ENCODE assay signal across 30 mouse cellular contexts in the genomic region with DNA sequence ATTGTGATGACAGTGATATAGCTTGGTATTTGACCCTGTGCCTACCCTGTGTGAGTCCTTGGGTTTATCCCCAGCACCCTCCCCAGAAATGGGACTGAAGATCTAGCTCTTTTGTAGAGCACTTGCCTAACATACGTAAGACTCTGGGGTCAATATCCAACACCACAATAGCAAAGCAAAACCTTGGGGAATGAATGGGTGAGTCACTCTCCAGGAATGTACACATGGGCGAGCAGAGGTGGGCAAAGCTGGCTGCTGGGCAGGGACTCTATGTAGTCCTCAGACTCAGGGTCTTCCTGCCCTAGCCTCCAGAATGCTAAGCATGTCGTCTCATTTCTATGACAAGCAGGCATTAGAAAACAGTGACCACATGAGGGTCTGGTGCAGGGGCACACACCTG. TPM values are rescaled to one million over a fixed set of nuclear protein-coding genes. Genes with fewer than 3 reads are reported as not detected.
"Had no signal": no experiment of that assay in that cellular context is flagged by ENCODE, and none has a peak within 500 bp of the region (broad histone marks: within the 10 kb centered on the region; RNA-seq: fewer than 3 reads in every experiment).

No protein-coding gene starts in this region.

- H3K27me3 ChIP-seq: hindbrain, embryonic 12.5 days; intestine, embryonic 15.5 days; limb, embryonic 13.5 days; limb, embryonic 15.5 days; liver, embryonic 13.5 days had no signal

- H3K27ac ChIP-seq: heart, adult 2 months; heart, embryonic 13.5 days; heart, embryonic 15.5 days; hindbrain, embryonic 10.5 days; hindbrain, embryonic 12.5 days; intestine, embryonic 15.5 days; limb, embryonic 13.5 days; limb, embryonic 15.5 days; liver, embryonic 13.5 days; liver, embryonic 15.5 days had no signal

- H3K4me3 ChIP-seq: heart, adult 2 months; heart, embryonic 13.5 days; heart, embryonic 15.5 days; hindbrain, embryonic 10.5 days; hindbrain, embryonic 12.5 days; intestine, embryonic 15.5 days; layer of hippocampus, adult 2 months; limb, embryonic 13.5 days; limb, embryonic 15.5 days; liver, embryonic 13.5 days; liver, embryonic 15.5 days had no signal

- H3K36me3 ChIP-seq: heart, embryonic 13.5 days; heart, embryonic 15.5 days; hindbrain, embryonic 10.5 days; hindbrain, embryonic 12.5 days; intestine, embryonic 15.5 days; limb, embryonic 13.5 days; limb, embryonic 15.5 days; liver, embryonic 13.5 days; liver, embryonic 15.5 days had no signal

- H3K9ac ChIP-seq: heart, embryonic 13.5 days; heart, embryonic 15.5 days; hindbrain, embryonic 12.5 days; hindbrain, embryonic 14.5 days; intestine, embryonic 15.5 days; limb, embryonic 13.5 days; limb, embryonic 15.5 days; liver, embryonic 13.5 days; liver, embryonic 15.5 days had no signal

- DNase-seq: gastrocnemius, postnatal 14 days; gastrocnemius, postnatal 36 days; heart, adult 11 months; heart, adult 2 months; heart, postnatal 14 days; heart, postnatal 36 days; kidney, adult 18-20 months; kidney, adult 8-10 months; kidney, postnatal 10 days; kidney, postnatal 25 days; kidney, postnatal 4 days; layer of hippocampus, postnatal 36 days; left cerebral cortex, postnatal 4 days; liver, embryonic 13.5 days had no signal

- ATAC-seq: hindbrain, embryonic 16.5 days; inflammation-experienced regulatory T-cells, adult 6 months; intestine, embryonic 15.5 days; intestine, postnatal 0 days had no signal

- H3K9me3 ChIP-seq: heart, embryonic 13.5 days; heart, embryonic 15.5 days; hindbrain, embryonic 10.5 days; hindbrain, embryonic 12.5 days; intestine, embryonic 15.5 days; limb, embryonic 13.5 days; limb, embryonic 15.5 days; liver, embryonic 13.5 days; liver, embryonic 15.5 days had no signal

- H3K4me2 ChIP-seq: heart, embryonic 11.5 days; heart, embryonic 13.5 days; heart, embryonic 15.5 days; hindbrain, embryonic 12.5 days; hindbrain, embryonic 14.5 days; intestine, embryonic 15.5 days; limb, embryonic 13.5 days; limb, embryonic 15.5 days; liver, embryonic 11.5 days; liver, embryonic 13.5 days; liver, embryonic 15.5 days had no signal

RNA-seq across cellular contexts. Expression of a gene that starts 20.6 kb away (rescaled TPM):
- polyA plus RNA-seq: inflammation-experienced regulatory T-cells, adult 6 months had no signal

RNA-seq across cellular contexts. Expression of a gene that starts 30.7 kb away (rescaled TPM):
- total RNA-seq: gastrocnemius, adult 8-10 months; gastrocnemius, postnatal 14 days; gastrocnemius, postnatal 36 days; heart, adult 2 months; heart, postnatal 14 days; heart, postnatal 36 days; layer of hippocampus, postnatal 36 days had no signal
- polyA plus RNA-seq: heart, adult 2 months had no signal

RNA-seq across cellular contexts. Expression of a gene that starts 39.7 kb away (rescaled TPM):
- polyA plus RNA-seq: inflammation-experienced regulatory T-cells, adult 6 months had no signal
